Mouse (Mus musculus) neutrophil, adult 83 days (primary cell): Measurements from ENCODE around the gene Ptov1. TPM values are rescaled to one million over a fixed set of nuclear protein-coding genes. Genes with fewer than 3 reads are reported as not detected.

Source experiments
- total RNA-seq, 2 experiments: library from RNA; stranded (reverse); gene quantifications; one replicate each; pipeline ENCODE4 v1.2.4; 2023

The Ptov1 gene
- total RNA-seq: 10 to 100 TPM; 33.3 to 35.2 TPM

GRCm38 (mm10) chr7:44869697-44870528, at the start of gene Ptov1:
Gene Ptov1, minus strand, starts transcription at chr7:44869788.

GRCm38 (mm10) chr7:44895593-44896434, 26.2 kb upstream of the Ptov1 start, which contains the start of gene Fuz:
Gene Fuz, plus strand, starts transcription at chr7:44896079.

GRCm38 (mm10) chr7:44892276-44892921, 22.8 kb upstream of the Ptov1 start, which contains the start of gene Med25:
Gene Med25, minus strand, starts transcription at chr7:44892712.

GRCm38 (mm10) chr7:44857042-44857552, 12.5 kb downstream of the Ptov1 start, which contains the start of gene Pnkp:
Gene Pnkp, plus strand, starts transcription at chr7:44857139.

GRCm38 (mm10) chr7:44848561-44849415, 20.8 kb downstream of the Ptov1 start, which contains the start of the genes Akt1s1 and Tbc1d17:
Gene Akt1s1, plus strand, starts transcription at chr7:44848991.
Gene Tbc1d17, minus strand, starts transcription at chr7:44849079.

GRCm38 (mm10) chr7:44816470-44817021, 53.0 kb downstream of the Ptov1 start, which contains the start of gene Atf5:
Gene Atf5, minus strand, starts transcription at chr7:44816658.

GRCm38 (mm10) chr7:44815721-44816469, 53.7 kb downstream of the Ptov1 start, which contains the start of the genes Nup62 and Il4i1:
Gene Nup62, plus strand, starts transcription at chr7:44816088.
Gene Il4i1, plus strand, starts transcription at chr7:44816387.

Other genes starting within 250 kb of the Ptov1 start
- not detected for gene Myh14, start 198.9 kb downstream of the Ptov1 start, total RNA-seq
- not detected for gene Izumo2, start 161.0 kb downstream of the Ptov1 start, total RNA-seq
- 10 to 100 TPM; 49.7 to 52.8 TPM for gene Vrk3, start 121.4 kb downstream of the Ptov1 start, total RNA-seq
- gene Zfp473, start 118.7 kb downstream of the Ptov1 start, total RNA-seq: 1 to 10 TPM; 1.4 to 1.9 TPM
- gene Nup62, start 53.7 kb downstream of the Ptov1 start, total RNA-seq: 10 to 100 TPM; 44.3 to 53.6 TPM
- gene Il4i1, start 53.4 kb downstream of the Ptov1 start, total RNA-seq: 1 to 10 TPM; 1.5 to 1.7 TPM
- 1 to 10 TPM; 5.6 to 6.6 TPM for gene Atf5, start 53.1 kb downstream of the Ptov1 start, total RNA-seq
- 10 to 100 TPM; 13.9 to 17.4 TPM for gene Akt1s1, start 20.8 kb downstream of the Ptov1 start, total RNA-seq
- 10 to 100 TPM; 33.5 to 33.6 TPM for gene Tbc1d17, start 20.7 kb downstream of the Ptov1 start, total RNA-seq
- 100 to 1,000 TPM; 379 to 392 TPM for gene Pnkp, start 12.6 kb downstream of the Ptov1 start, total RNA-seq
- gene Med25, start 22.9 kb upstream of the Ptov1 start, total RNA-seq: 10 to 100 TPM; 36.7 to 44.1 TPM
- 1 to 10 TPM; 5.7 to 7.4 TPM for gene Fuz, start 26.3 kb upstream of the Ptov1 start, total RNA-seq
- 10 to 100 TPM; 70.1 to 74.6 TPM for gene Ap2a1, start 59.7 kb upstream of the Ptov1 start, total RNA-seq
- not detected for gene Tsks, start 73.4 kb upstream of the Ptov1 start, total RNA-seq
- under 1 TPM; 0.53 to 0.85 TPM for gene Cpt1c, start 105.1 kb upstream of the Ptov1 start, total RNA-seq
- gene Prmt1, start 116.8 kb upstream of the Ptov1 start, total RNA-seq: 10 to 100 TPM; 74.9 to 80.6 TPM
- 10 to 100 TPM; 63.0 to 71.9 TPM for gene Irf3, start 127.9 kb upstream of the Ptov1 start, total RNA-seq
- gene Bcl2l12, start 128.9 kb upstream of the Ptov1 start, total RNA-seq: 10 to 100 TPM in 1 of 2 experiments, 1 to 10 TPM in 1; 8.8 to 18.8 TPM
- 10 to 100 TPM; 61.1 to 62.1 TPM for gene Scaf1, start 146.6 kb upstream of the Ptov1 start, total RNA-seq
- gene Rras, start 148.2 kb upstream of the Ptov1 start, total RNA-seq: 10 to 100 TPM; 14.9 to 17.0 TPM
- 10 to 100 TPM; 22.3 to 25.8 TPM for gene Prr12, start 183.1 kb upstream of the Ptov1 start, total RNA-seq
- gene Nosip, start 192.6 kb upstream of the Ptov1 start, total RNA-seq: 10 to 100 TPM; 29.1 to 38.1 TPM
- 10 to 100 TPM; 17.4 to 19.6 TPM for gene Prrg2, start 192.9 kb upstream of the Ptov1 start, total RNA-seq
- gene Rcn3, start 222.4 kb upstream of the Ptov1 start, total RNA-seq: 1 to 10 TPM; 3.0 to 3.1 TPM
- gene Fcgrt, start 234.1 kb upstream of the Ptov1 start, total RNA-seq: 10 to 100 TPM; 19.0 to 24.9 TPM